Comparison of ENCODE assay signal across 8 mouse cellular contexts in genomic region chr13:36019309-36020274, GRCm38 (mm10).
DNase-seq lines count a peak whose midpoint lies in the region; ATAC-seq and TF ChIP-seq lines count a peak whose summit lies in the region.

No protein-coding gene starts in this region.

- H3K27me3 ChIP-seq in MEL (ENCODE audit: control insufficient read depth in 1 of 2, insufficient read depth in 2 of 2, low read length in 2 of 2), result no peaks in the 10 kb centered on the region
- H3K27me3 ChIP-seq in hindbrain, embryonic 14.5 days (ENCODE audit: control insufficient read depth, insufficient read depth, low read length), result no peaks in the 10 kb centered on the region
- H3K27me3 ChIP-seq in lung, postnatal 0 days (replicated peaks; ENCODE audit: insufficient read depth, low read length), result no peaks in the 10 kb centered on the region

- ATAC-seq in erythroblast, adult 5-6 weeks (replicated peaks; ENCODE audit: low FRiP score, poor library complexity, severe bottlenecking), result peak; percentile 43; the same call in 1 of the 2 replicates
- peak; percentile 85 for ATAC-seq in hindbrain, embryonic 14.5 days (ENCODE audit: low FRiP score)
- ATAC-seq in lung, postnatal 0 days, result no peak

- DNase-seq in MEL (ENCODE audit: low read depth, low spot score), result peak; percentile 81
- peak; percentile 96 for DNase-seq in brain, adult 2 months (ENCODE audit: low read depth, low spot score)
- DNase-seq in hindbrain, embryonic 14.5 days (ENCODE audit: low spot score), result peak; percentile 98
- peak; percentile 88 for DNase-seq in layer of hippocampus, adult 9-10 months (ENCODE audit: low spot score)
- peak; percentile 90 for DNase-seq in lung, postnatal 0 days (ENCODE audit: low spot score)
- peak; percentile 76 for DNase-seq in retina, postnatal 7 days (ENCODE audit: low read depth, low spot score)
- DNase-seq in yolk sac, embryonic 10.5 days (ENCODE audit: low spot score), result peak; percentile 32

- no peak for TF ChIP-seq EP300 in MEL (IDR thresholded peaks at IDR 0.05; ENCODE audit: low read depth in 1 of 2, low read length in 2 of 2)
- TF ChIP-seq EP300 in lung, postnatal 0 days (IDR thresholded peaks at IDR 0.05), result no peak

- H3K79me2 ChIP-seq in MEL (ENCODE audit: control insufficient read depth, insufficient read depth, low read length, poor library complexity), result no peaks in the 10 kb centered on the region

- 34% methylated on average over 10 of the region's 10 CpGs for WGBS in hindbrain, embryonic 14.5 days
- WGBS in lung, postnatal 0 days, result 50% methylated on average over 10 of the region's 10 CpGs

- no peaks in the 10 kb centered on the region for H3K4me1 ChIP-seq in MEL (ENCODE audit: control insufficient read depth in 1 of 2, insufficient read depth in 2 of 2, low read length in 2 of 2)
- H3K4me1 ChIP-seq in hindbrain, embryonic 14.5 days (replicated peaks; ENCODE audit: control insufficient read depth, insufficient read depth, low read length), result peaks cover 18% of the 10 kb centered on the region
- no peaks in the 10 kb centered on the region for H3K4me1 ChIP-seq in lung, postnatal 0 days (ENCODE audit: insufficient read depth, low read depth, low read length)

- no peaks in the 10 kb centered on the region for H3K9me3 ChIP-seq in MEL (replicated peaks; ENCODE audit: insufficient read depth, low read length)
- no peaks in the 10 kb centered on the region for H3K9me3 ChIP-seq in hindbrain, embryonic 14.5 days (ENCODE audit: control insufficient read depth, low read length)
- H3K9me3 ChIP-seq in lung, postnatal 0 days (ENCODE audit: low read length), result no peaks in the 10 kb centered on the region

- H3K4me3 ChIP-seq in MEL (ENCODE audit: control insufficient read depth in 1 of 2, insufficient read depth in 1 of 2, low read depth in 2 of 2, low read length in 2 of 2), result no peak overlapping the region
- H3K4me3 ChIP-seq in hindbrain, embryonic 14.5 days (replicated peaks; ENCODE audit: low read length), result no peak overlapping the region
- H3K4me3 ChIP-seq in lung, postnatal 0 days (ENCODE audit: low read depth, low read length), result no peak overlapping the region

- no peak for TF ChIP-seq POLR2A in MEL (IDR thresholded peaks at IDR 0.05; ENCODE audit: control insufficient read depth in 1 of 2, insufficient read depth in 1 of 2, low read depth in 1 of 2, low read length in 2 of 2, poor library complexity in 1 of 2)

- no peak overlapping the region for H3K4me2 ChIP-seq in hindbrain, embryonic 14.5 days (replicated peaks)
- H3K4me2 ChIP-seq in lung, postnatal 0 days (replicated peaks; ENCODE audit: low read depth, low read length), result no peak overlapping the region

- peak; percentile 47 to 82 (median 64); a peak in 5 of 6 replicates for TF ChIP-seq CTCF in MEL (IDR thresholded peaks at IDR 0.05 in 2 of 3, conservative IDR thresholded peaks at IDR 0.05 in 1 of 3; ENCODE audit: control insufficient read depth in 1 of 3, insufficient read depth in 1 of 3, low read depth in 2 of 3, low read length in 3 of 3, poor library complexity in 1 of 3, severe bottlenecking in 1 of 3)
- peak; percentile 81 for TF ChIP-seq CTCF in lung, postnatal 0 days (IDR thresholded peaks at IDR 0.05)

- peaks cover 0 to 3% of the 10 kb centered on the region in 2 experiments; a peak in 1 of 4 replicates for H3K36me3 ChIP-seq in MEL (ENCODE audit: control insufficient read depth in 1 of 2, insufficient read depth in 2 of 2, low read length in 2 of 2)
- no peaks in the 10 kb centered on the region for H3K36me3 ChIP-seq in hindbrain, embryonic 14.5 days (replicated peaks; ENCODE audit: control insufficient read depth, insufficient read depth)
- H3K36me3 ChIP-seq in lung, postnatal 0 days (ENCODE audit: insufficient read depth, low read length), result no peaks in the 10 kb centered on the region

- TF ChIP-seq RAD21 in MEL (IDR thresholded peaks at IDR 0.05; ENCODE audit: low read depth, low read length), result peak; percentile 94

- no peak overlapping the region for H3K27ac ChIP-seq in MEL (ENCODE audit: control insufficient read depth, low read depth, low read length)
- H3K27ac ChIP-seq in hindbrain, embryonic 14.5 days, result peak overlapping the region; percentile 88
- H3K27ac ChIP-seq in lung, postnatal 0 days (ENCODE audit: low read length), result no peak overlapping the region

- no peak overlapping the region for H3K9ac ChIP-seq in MEL (ENCODE audit: control insufficient read depth, low read depth, low read length, poor library complexity, severe bottlenecking)
- peak overlapping the region; percentile 10; the same call in 1 of the 2 replicates for H3K9ac ChIP-seq in hindbrain, embryonic 14.5 days
- no peak overlapping the region for H3K9ac ChIP-seq in lung, postnatal 0 days (replicated peaks; ENCODE audit: low read depth)

TF ChIP-seq in MEL, 35 proteins besides CTCF, POLR2A, EP300 and RAD21:
- TF ChIP-seq POLR2AphosphoS2 (IDR thresholded peaks at IDR 0.05; ENCODE audit: low read length) (no peak), ELF1 (IDR thresholded peaks at IDR 0.05; ENCODE audit: low read depth, low read length) (no peak), TAL1 (IDR thresholded peaks at IDR 0.05; ENCODE audit: low read length) (no peak), MAX (IDR thresholded peaks at IDR 0.05; ENCODE audit: low read length) (no peak), POLR2AphosphoS5 (IDR thresholded peaks at IDR 0.05; ENCODE audit: borderline replicate concordance, low read depth, low read length) (no peak), E2F4 (IDR thresholded peaks at IDR 0.05; ENCODE audit: borderline replicate concordance, low read depth, low read length) (no peak), ZC3H11A (IDR thresholded peaks at IDR 0.05; ENCODE audit: low read depth, low read length) (peak; percentile 84), SMC3 (IDR thresholded peaks at IDR 0.05; ENCODE audit: low read depth, low read length) (peak; percentile 79), GATA1 (IDR thresholded peaks at IDR 0.05; ENCODE audit: low read depth, low read length) (no peak), ETS1 (IDR thresholded peaks at IDR 0.05; ENCODE audit: low read depth, low read length) (no peak), MYB (IDR thresholded peaks at IDR 0.05; ENCODE audit: low read depth, low read length) (no peak), MYC (IDR thresholded peaks at IDR 0.05; ENCODE audit: low read depth, low read length) (no peak), MEF2A (IDR thresholded peaks at IDR 0.05; ENCODE audit: extremely low read depth, insufficient replicate concordance, low read depth, low read length, poor library complexity, severe bottlenecking) (no peak), ZKSCAN1 (IDR thresholded peaks at IDR 0.05; ENCODE audit: low read depth, low read length) (no peak), MAZ (IDR thresholded peaks at IDR 0.05; ENCODE audit: low read depth, low read length) (no peak)

Comparison
In these comparisons a context has a peak if more than half of its experiments do, and no peak if none do; other contexts are left out.
1. DNase-seq: peak in every context shown above with its lines; median percentile 98 in hindbrain, embryonic 14.5 days; 96 in brain, adult 2 months; 90 in lung, postnatal 0 days; 88 in layer of hippocampus, adult 9-10 months; 81 in MEL; 76 in retina, postnatal 7 days; 32 in yolk sac, embryonic 10.5 days.